Mouse (Mus musculus): ENCODE data around the gene A730061H03Rik. TPM values are rescaled to one million over a fixed set of nuclear protein-coding genes. Genes with fewer than 3 reads are reported as not detected.

The A730061H03Rik gene
- polyA plus RNA-seq, 1 experiment = not detected

DNA sequence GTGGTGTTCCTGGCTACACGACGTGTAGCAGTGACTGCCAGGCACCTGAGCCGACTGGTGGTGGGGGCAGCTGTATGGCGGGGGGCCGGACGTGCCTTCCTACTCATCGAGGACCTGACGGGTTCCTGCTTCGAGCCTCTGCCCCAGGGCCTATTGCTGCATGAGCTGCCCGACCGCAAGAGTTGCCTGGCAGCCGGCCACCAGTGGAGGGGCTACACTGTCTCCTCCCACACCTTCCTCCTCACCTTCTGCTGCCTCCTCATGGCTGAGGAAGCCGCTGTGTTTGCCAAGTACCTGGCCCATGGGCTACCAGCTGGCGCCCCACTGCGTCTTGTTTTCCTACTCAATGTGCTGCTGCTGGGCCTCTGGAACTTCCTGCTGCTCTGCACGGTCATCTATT lies 16.2 kb upstream of the A730061H03Rik start:
- H3K4me3 ChIP-seq (replicated peaks) = no peak overlapping the region
- no peak for TF ChIP-seq TAL1 (IDR thresholded peaks at IDR 0.05; ENCODE audit: low read length)
- no peak for TF ChIP-seq GATA1 (IDR thresholded peaks at IDR 0.05; ENCODE audit: low read length)
- H3K27me3 ChIP-seq (ENCODE audit: control insufficient read depth) = no peaks in the 10 kb centered on the region
- H3K4me1 ChIP-seq (ENCODE audit: control insufficient read depth) = peaks cover 48% of the 10 kb centered on the region
- peaks cover 17% of the 10 kb centered on the region for H3K36me3 ChIP-seq (ENCODE audit: control insufficient read depth)
- H3K9me3 ChIP-seq (ENCODE audit: control insufficient read depth, low read length) = no peaks in the 10 kb centered on the region

DNA sequence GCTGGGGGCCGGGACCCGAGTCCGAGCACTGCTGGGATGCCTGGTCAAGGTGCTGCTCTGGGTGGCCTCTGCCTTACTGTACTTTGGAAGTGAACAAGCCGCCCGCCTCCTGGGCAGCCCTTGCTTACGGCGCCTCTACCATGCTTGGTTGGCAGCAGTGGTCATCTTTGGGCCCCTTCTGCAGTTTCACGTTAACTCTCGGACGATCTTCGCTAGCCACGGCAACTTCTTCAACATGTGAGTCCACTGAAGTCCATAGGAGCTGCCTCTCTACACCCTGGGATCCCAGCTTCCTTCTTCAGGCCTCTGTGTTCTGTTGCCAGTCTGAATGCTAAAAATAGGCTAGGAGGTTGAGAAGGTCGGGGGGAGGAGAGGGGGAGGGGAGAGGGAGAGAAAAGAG lies 15.5 kb upstream of the A730061H03Rik start:
- Histone ChIP-seq H3K4me1 (ENCODE audit: control insufficient read depth) (peaks cover 48% of the 10 kb centered on the region), H3K4me3 (replicated peaks) (no peak overlapping the region), H3K9me3 (ENCODE audit: control insufficient read depth, low read length) (no peaks in the 10 kb centered on the region), H3K27me3 (ENCODE audit: control insufficient read depth) (no peaks in the 10 kb centered on the region), H3K36me3 (ENCODE audit: control insufficient read depth) (peaks cover 11% of the 10 kb centered on the region)
- TF ChIP-seq GATA1 (IDR thresholded peaks at IDR 0.05; ENCODE audit: low read length) = no peak
- no peak for TF ChIP-seq TAL1 (IDR thresholded peaks at IDR 0.05; ENCODE audit: low read length)

DNA sequence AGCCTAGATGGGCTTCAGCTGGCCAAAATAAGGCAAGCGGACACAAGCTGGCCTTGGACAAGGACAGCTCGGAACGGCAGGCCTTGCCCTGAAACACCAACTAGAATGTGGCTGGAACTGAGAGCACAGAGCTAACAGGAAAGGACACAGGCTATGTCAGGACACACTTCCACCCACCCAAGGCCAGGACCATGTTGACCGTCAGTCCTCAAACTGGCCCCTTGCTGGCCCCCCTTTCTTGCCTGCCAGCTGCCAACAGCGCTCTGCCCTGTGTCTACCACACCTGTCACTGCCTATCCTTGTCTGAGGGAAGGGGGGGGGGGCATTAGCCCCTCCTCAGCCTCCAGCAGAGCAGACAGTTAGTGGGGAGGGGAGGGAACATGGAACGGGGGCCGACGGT lies 15.1 kb upstream of the A730061H03Rik start, which contains the start of gene Fitm1:
Gene Fitm1 (plus strand): TSS at position 316 of the 400 bp plus-strand sequence.
- Histone ChIP-seq H3K36me3 (ENCODE audit: control insufficient read depth) (peaks cover 10% of the 10 kb centered on the region), H3K4me1 (ENCODE audit: control insufficient read depth) (peaks cover 46% of the 10 kb centered on the region)
- no peak for TF ChIP-seq TAL1 (IDR thresholded peaks at IDR 0.05; ENCODE audit: low read length)
- no peak for TF ChIP-seq GATA1 (IDR thresholded peaks at IDR 0.05; ENCODE audit: low read length)

DNA sequence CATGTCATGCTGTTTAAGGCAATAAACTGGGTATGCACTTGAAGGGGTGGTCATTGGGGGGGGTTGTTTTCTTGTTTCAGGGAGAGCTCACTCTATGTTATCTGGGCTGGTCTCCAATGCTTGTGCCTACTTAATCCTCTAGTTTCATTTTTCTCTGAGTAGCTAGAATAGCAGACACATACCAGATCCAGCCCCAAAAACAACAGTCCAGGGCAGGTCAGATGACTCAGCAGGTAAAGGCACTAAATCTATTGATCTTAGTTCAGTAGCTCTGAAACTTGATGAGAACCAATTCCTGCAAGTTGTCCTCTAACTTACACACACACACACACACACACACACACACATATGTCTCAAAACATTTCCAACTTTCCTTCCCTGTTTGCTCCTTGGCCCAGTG lies 11.6 kb upstream of the A730061H03Rik start:
- Histone ChIP-seq H3K4me1 (ENCODE audit: control insufficient read depth) (peaks cover 20% of the 10 kb centered on the region), H3K9me3 (ENCODE audit: control insufficient read depth, low read length) (no peaks in the 10 kb centered on the region), H3K36me3 (ENCODE audit: control insufficient read depth) (peaks cover 38% of the 10 kb centered on the region), H3K27me3 (ENCODE audit: control insufficient read depth) (no peaks in the 10 kb centered on the region), H3K4me3 (replicated peaks) (no peak overlapping the region)
- TF ChIP-seq GATA1 (IDR thresholded peaks at IDR 0.05; ENCODE audit: low read length) (no peak), TAL1 (IDR thresholded peaks at IDR 0.05; ENCODE audit: low read length) (no peak)

More for the DNA sequence above, 15.1 kb upstream of the A730061H03Rik start, which contains the start of gene Fitm1:
- H3K4me3 ChIP-seq (replicated peaks) = no peak within 1 kb of the TSS
- H3K27me3 ChIP-seq (ENCODE audit: control insufficient read depth) = no peaks in the 10 kb centered on the region
- H3K9me3 ChIP-seq (ENCODE audit: control insufficient read depth, low read length) = no peaks in the 10 kb centered on the region

DNA sequence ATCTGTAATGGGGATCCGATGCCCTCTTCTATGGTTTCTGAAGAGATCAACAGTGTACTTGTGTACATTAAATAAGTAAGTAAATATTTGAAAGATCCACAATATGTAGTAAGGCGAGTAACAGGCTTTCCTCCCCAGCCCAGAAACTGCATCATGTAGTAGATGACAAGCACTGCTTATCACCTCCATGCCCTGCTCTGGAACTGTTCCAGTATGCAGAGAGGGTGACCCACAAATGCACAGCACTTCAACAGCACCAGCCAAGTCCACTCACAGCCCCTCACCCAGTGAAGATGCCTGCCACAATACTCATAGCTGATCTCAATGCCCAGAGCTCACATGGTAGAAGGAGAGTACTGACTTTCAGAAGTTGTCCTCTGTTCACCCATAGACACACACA lies 10.4 kb upstream of the A730061H03Rik start:
- H3K36me3 ChIP-seq (ENCODE audit: control insufficient read depth) = peaks cover 50% of the 10 kb centered on the region
- no peaks in the 10 kb centered on the region for H3K27me3 ChIP-seq (ENCODE audit: control insufficient read depth)
- no peak overlapping the region for H3K4me3 ChIP-seq (replicated peaks)
- H3K9me3 ChIP-seq (ENCODE audit: control insufficient read depth, low read length) = no peaks in the 10 kb centered on the region
- H3K4me1 ChIP-seq (ENCODE audit: control insufficient read depth) = peaks cover 13% of the 10 kb centered on the region
- TF ChIP-seq TAL1 (IDR thresholded peaks at IDR 0.05; ENCODE audit: low read length) = no peak
- no peak for TF ChIP-seq GATA1 (IDR thresholded peaks at IDR 0.05; ENCODE audit: low read length)

DNA sequence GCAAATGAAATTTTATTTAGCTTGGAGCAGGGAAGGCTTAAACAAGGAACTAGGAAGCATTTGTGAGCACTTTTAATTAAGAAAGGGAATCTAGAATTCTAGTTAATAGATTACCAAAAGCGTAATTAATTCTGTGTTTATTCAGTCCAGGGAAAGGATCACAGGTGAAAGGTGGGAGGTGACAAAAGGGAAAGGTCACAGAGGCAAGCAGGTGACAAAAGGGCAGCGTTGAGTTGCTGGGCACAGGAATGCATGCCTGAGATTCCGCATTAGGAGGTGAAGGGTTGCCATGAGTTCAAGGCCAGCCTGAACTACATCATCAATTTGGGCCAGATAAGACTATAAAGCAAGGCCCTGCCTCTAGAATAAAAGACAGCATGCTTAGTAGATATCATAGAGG lies 7.3 kb upstream of the A730061H03Rik start:
- Histone ChIP-seq H3K27me3 (ENCODE audit: control insufficient read depth) (no peaks in the 10 kb centered on the region), H3K36me3 (ENCODE audit: control insufficient read depth) (peaks cover 81% of the 10 kb centered on the region)
- TF ChIP-seq TAL1 (IDR thresholded peaks at IDR 0.05; ENCODE audit: low read length) (no peak), GATA1 (IDR thresholded peaks at IDR 0.05; ENCODE audit: low read length) (no peak)

DNA sequence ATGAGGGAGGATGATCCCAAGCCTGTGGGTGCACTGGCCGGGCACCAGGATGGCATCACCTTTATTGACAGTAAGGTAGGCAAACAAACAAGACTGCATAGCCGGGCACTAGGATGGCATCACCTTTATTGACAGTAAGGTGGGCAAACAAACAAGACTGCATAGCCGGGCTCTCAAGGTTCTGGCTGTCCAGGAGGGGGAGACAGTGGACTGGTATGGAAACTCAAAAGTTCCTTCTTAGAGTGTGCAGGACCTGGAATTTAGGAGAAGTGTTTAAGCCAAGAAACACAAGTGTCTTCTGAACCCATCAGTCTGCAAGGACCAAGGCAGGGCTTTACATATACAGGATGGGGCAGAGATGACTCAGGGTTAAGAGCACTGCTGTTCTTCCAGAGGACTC lies 5.5 kb upstream of the A730061H03Rik start:
- peaks cover 93% of the 10 kb centered on the region for H3K36me3 ChIP-seq (ENCODE audit: control insufficient read depth)
- TF ChIP-seq GATA1 (IDR thresholded peaks at IDR 0.05; ENCODE audit: low read length) (no peak), TAL1 (IDR thresholded peaks at IDR 0.05; ENCODE audit: low read length) (no peak)
- H3K9me3 ChIP-seq (ENCODE audit: control insufficient read depth, low read length) = no peaks in the 10 kb centered on the region
- peaks cover 26% of the 10 kb centered on the region for H3K4me1 ChIP-seq (ENCODE audit: control insufficient read depth)
- H3K4me3 ChIP-seq (replicated peaks) = no peak overlapping the region
- no peaks in the 10 kb centered on the region for H3K27me3 ChIP-seq (ENCODE audit: control insufficient read depth)

More for the DNA sequence above, 7.3 kb upstream of the A730061H03Rik start:
- Histone ChIP-seq H3K9me3 (ENCODE audit: control insufficient read depth, low read length) (no peaks in the 10 kb centered on the region), H3K4me3 (replicated peaks) (no peak overlapping the region), H3K4me1 (ENCODE audit: control insufficient read depth) (peaks cover 21% of the 10 kb centered on the region)

DNA sequence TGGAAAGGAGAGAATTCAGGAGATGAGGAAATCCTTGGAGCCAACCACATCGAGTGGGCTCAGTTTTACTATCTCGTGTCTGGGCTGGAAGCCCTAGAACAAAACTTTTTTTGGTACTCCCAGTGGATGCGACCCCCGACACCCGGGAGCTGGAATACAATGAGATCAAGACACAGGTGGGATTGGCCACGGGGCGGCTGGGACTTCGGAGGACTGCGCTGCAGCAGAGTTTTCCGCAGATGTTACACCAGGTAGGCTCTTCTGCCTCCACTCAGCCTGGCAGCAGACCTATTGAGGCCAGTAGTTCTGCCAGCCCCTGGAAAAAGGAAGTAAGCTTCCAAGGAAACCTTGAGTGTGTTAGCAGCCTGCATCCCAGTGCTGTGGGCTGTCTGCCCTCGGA lies 3.0 kb upstream of the A730061H03Rik start:
- TF ChIP-seq GATA1 (IDR thresholded peaks at IDR 0.05; ENCODE audit: low read length) = no peak
- no peak for TF ChIP-seq TAL1 (IDR thresholded peaks at IDR 0.05; ENCODE audit: low read length)
- H3K36me3 ChIP-seq (ENCODE audit: control insufficient read depth) = peaks cover 70% of the 10 kb centered on the region
- no peaks in the 10 kb centered on the region for H3K9me3 ChIP-seq (ENCODE audit: control insufficient read depth, low read length)
- no peaks in the 10 kb centered on the region for H3K27me3 ChIP-seq (ENCODE audit: control insufficient read depth)
- H3K4me1 ChIP-seq (ENCODE audit: control insufficient read depth) = peaks cover 38% of the 10 kb centered on the region
- H3K4me3 ChIP-seq (replicated peaks) = no peak overlapping the region

DNA sequence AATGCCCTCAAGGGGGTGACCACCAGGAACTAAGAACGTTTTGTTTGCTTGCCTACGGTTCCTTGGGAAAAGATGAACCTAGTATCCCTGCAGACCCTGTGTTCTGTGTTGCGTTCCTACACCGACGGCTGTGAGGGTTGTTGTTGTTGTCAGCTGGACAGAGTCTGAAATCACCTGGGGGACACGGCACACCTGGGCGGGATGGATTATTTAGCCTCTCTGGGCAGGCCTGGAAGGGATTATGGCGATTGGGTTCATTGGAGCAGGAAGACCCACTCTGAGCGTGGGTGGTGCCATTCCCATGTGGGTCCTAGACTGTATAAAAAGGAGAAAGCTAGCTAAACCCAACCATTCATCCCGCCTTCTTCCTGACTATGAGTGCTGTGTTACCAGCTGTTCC lies 1.7 kb upstream of the A730061H03Rik start:
- peak overlapping the region; percentile 68 for H3K4me3 ChIP-seq (replicated peaks)
- peaks cover 57% of the 10 kb centered on the region for H3K36me3 ChIP-seq (ENCODE audit: control insufficient read depth)
- TF ChIP-seq TAL1 (IDR thresholded peaks at IDR 0.05; ENCODE audit: low read length) (no peak), GATA1 (IDR thresholded peaks at IDR 0.05; ENCODE audit: low read length) (no peak)

DNA sequence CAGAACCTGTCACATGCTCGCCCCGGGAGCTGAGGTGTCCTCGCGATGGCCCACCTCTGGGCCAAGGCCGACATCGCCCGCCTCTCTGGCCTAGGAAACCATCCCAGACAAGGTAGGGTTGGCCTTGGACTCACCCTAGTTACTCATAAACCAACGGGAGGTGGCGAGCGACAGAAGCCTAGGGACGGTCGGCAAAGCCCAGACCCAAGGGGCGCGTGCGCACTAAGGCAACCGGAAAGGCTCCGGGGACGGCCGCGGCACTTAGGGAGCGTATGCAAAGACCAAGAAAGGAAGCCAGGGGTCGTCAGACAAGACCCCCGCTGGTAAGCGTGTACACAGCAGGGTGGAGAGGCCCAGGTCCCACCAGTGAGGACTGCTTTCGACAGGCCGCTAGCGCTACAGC lies 406 bp downstream of the A730061H03Rik start, which contains the start of gene Dcaf11:
Gene Dcaf11 (plus strand): TSS at position 208 of the 403 bp plus-strand sequence.
- no peak for TF ChIP-seq GATA1 (IDR thresholded peaks at IDR 0.05; ENCODE audit: low read length)
- no peak for TF ChIP-seq TAL1 (IDR thresholded peaks at IDR 0.05; ENCODE audit: low read length)
- Histone ChIP-seq H3K9me3 (ENCODE audit: control insufficient read depth, low read length) (peaks cover 2% of the 10 kb centered on the region; the same call in 1 of the 2 replicates), H3K4me1 (ENCODE audit: control insufficient read depth) (peaks cover 69% of the 10 kb centered on the region), H3K36me3 (ENCODE audit: control insufficient read depth) (peaks cover 36% of the 10 kb centered on the region), H3K27me3 (ENCODE audit: control insufficient read depth) (no peaks in the 10 kb centered on the region), H3K4me3 (replicated peaks) (peak within 1 kb of the TSS; percentile 68)

More for the DNA sequence above, 1.7 kb upstream of the A730061H03Rik start:
- no peaks in the 10 kb centered on the region for H3K9me3 ChIP-seq (ENCODE audit: control insufficient read depth, low read length)
- no peaks in the 10 kb centered on the region for H3K27me3 ChIP-seq (ENCODE audit: control insufficient read depth)
- peaks cover 52% of the 10 kb centered on the region for H3K4me1 ChIP-seq (ENCODE audit: control insufficient read depth)

Data from erythroblast, embryonic 14.5 days (primary cell).